Mouse (Mus musculus): Measurements from ENCODE around the gene Etnk1.
"Not testable (repeated sequence)": the region's sequence is repeated elsewhere in the genome, so short reads cannot be mapped to it uniquely, and the experiment has no call there.

Etnk1 gene

GRCm38 (mm10) chr6:143166452-143167357 lies at the start of gene Etnk1:
Etnk1 (plus strand) TSS chr6:143167221.
- DNase-seq (ENCODE audit: extremely low read depth, insufficient read length, low spot score) = peak; percentile 96

- no peak for DNase-seq (ENCODE audit: extremely low read depth, insufficient read length, low spot score)
These were observed 47.7 kb upstream of the Etnk1 start for GRCm38 (mm10) chr6:143119325-143119724.

GRCm38 (mm10) chr6:143125721-143126120 lies 41.3 kb upstream of the Etnk1 start:
- no peak for DNase-seq (ENCODE audit: extremely low read depth, insufficient read length, low spot score)

- no peak for DNase-seq (ENCODE audit: extremely low read depth, insufficient read length, low spot score)
These were observed 37.6 kb upstream of the Etnk1 start for GRCm38 (mm10) chr6:143129466-143129865.

GRCm38 (mm10) chr6:143129952-143130351 lies 37.1 kb upstream of the Etnk1 start:
- DNase-seq (ENCODE audit: extremely low read depth, insufficient read length, low spot score) = no peak

GRCm38 (mm10) chr6:143130411-143130810 lies 36.6 kb upstream of the Etnk1 start:
- DNase-seq (ENCODE audit: extremely low read depth, insufficient read length, low spot score) = no peak

GRCm38 (mm10) chr6:143131895-143132652 lies 34.9 kb upstream of the Etnk1 start:
- no peak for DNase-seq (ENCODE audit: extremely low read depth, insufficient read length, low spot score)

- no peak for DNase-seq (ENCODE audit: extremely low read depth, insufficient read length, low spot score)
These were observed 33.9 kb upstream of the Etnk1 start for GRCm38 (mm10) chr6:143133150-143133549.

DNA sequence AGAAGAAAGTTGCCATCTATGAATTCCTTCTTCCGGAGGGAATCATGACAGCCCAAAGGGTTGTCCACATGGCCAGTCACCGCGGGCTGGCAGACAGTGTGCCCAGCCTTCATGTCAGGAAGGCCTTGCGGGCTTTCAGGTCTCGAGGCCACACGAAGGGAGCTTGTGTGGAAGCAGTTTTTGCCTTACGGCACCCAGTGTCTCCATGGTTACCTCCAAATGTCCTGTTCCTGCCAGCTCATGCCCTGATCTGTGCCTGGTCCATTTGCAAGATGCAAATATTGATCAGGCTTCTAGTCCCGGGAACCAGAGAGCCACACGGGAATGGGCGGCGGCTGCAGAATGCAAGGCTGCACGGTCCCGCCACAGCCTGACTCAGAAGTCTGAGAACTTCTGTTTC lies 31.9 kb upstream of the Etnk1 start:
- DNase-seq (ENCODE audit: extremely low read depth, insufficient read length, low spot score) = no peak

DNA sequence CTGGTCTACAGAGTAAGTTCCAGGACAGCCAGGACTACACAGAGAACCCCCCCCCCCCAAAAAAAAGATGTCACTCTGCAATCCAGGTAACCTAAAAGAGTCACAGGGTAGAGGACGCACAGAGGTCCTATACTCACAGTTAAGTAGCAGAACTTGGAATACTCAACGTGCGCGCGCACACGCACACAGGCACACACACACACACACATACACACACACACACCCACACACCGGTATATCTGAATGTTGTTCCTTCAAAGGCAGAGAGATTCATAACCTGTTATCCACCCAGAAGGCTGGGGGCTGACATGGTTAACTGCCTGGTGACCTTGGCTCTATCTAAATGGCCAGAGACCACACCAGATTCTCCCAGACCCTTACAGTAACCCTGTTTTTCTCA lies 30.3 kb upstream of the Etnk1 start:
- no peak for DNase-seq (ENCODE audit: extremely low read depth, insufficient read length, low spot score)

GRCm38 (mm10) chr6:143137341-143137740 lies 29.7 kb upstream of the Etnk1 start:
- no peak for DNase-seq (ENCODE audit: extremely low read depth, insufficient read length, low spot score)

GRCm38 (mm10) chr6:143139417-143139816 lies 27.6 kb upstream of the Etnk1 start:
- DNase-seq (ENCODE audit: extremely low read depth, insufficient read length, low spot score) = no peak

GRCm38 (mm10) chr6:143140884-143141283 lies 26.1 kb upstream of the Etnk1 start:
- no peak for DNase-seq (ENCODE audit: extremely low read depth, insufficient read length, low spot score)

DNA sequence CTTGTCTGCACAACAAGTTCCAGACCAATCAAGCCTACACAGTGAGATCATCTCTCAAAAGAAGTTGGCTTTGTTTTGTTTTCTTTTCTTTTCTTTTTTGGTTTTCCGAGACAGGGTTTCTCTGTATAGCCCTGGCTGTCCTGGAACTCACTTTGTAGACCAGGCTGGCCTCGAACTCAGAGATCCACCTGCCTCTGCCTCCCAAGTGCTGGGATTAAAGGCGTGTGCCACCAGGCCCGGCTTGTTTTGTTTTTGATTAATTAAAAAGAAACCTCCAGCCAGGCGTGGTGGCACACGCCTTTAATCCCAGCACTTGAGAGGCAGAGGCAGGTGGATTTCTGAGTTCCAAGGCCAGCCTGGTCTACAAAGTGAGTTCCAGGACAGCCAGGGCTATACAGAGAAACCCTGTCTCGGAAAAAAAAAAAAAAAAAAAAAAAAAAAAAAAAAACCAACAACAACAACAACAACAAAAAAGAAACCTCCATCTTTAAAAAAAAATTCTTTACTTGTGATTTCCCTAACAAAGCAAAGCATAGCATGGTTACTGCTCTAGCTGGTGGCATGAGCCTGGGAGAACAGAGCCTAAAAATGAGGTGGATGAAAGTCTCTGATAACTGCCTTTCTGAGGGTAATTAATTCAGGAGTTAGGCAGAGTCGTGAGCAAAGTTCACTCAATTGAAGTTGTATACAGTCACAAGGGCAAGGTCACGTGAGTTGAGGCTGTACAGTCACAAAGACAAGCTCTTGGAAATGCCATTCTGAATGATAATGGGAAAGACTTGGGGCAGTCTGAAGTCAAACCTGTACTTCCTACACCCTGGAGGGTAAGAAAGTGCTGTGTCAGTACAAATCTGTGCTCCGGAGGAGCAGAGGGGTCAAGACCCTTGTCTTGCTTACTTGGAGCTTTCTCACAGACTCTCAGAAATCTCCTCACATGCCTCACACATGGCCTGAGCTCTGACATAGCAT lies 25.1 kb upstream of the Etnk1 start:
- DNase-seq (ENCODE audit: extremely low read depth, insufficient read length, low spot score) = not testable (repeated sequence)

- DNase-seq (ENCODE audit: extremely low read depth, insufficient read length, low spot score) = no peak
These were observed 24.2 kb upstream of the Etnk1 start for GRCm38 (mm10) chr6:143142861-143143260.

- DNase-seq (ENCODE audit: extremely low read depth, insufficient read length, low spot score) = no peak
These were observed 23.7 kb upstream of the Etnk1 start for GRCm38 (mm10) chr6:143143321-143143720.

GRCm38 (mm10) chr6:143143775-143144273 lies 23.2 kb upstream of the Etnk1 start:
- DNase-seq (ENCODE audit: extremely low read depth, insufficient read length, low spot score) = no peak

DNA sequence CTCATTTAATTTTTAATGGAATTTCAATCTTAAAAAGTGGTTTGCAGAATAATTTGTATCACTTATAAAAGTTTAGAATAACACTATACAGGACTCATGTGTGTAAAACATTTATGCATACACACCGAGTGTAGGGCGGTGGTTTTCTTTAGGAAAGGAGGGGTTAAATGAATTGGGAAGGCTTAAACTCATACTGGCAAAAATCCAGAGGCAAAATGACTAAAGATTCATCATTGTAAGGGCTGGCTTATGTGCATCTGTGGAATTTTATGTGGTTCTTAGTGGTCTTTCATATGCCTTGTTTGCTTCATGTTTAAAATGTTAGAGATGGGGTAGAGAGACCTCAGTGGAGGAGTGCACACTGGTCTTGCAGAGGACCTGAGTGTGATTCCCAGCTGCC lies 22.5 kb upstream of the Etnk1 start:
- peak; percentile 38 for DNase-seq (ENCODE audit: extremely low read depth, insufficient read length, low spot score)

- no peak for DNase-seq (ENCODE audit: extremely low read depth, insufficient read length, low spot score)
These were observed 22.0 kb upstream of the Etnk1 start for GRCm38 (mm10) chr6:143145051-143145450.

DNA sequence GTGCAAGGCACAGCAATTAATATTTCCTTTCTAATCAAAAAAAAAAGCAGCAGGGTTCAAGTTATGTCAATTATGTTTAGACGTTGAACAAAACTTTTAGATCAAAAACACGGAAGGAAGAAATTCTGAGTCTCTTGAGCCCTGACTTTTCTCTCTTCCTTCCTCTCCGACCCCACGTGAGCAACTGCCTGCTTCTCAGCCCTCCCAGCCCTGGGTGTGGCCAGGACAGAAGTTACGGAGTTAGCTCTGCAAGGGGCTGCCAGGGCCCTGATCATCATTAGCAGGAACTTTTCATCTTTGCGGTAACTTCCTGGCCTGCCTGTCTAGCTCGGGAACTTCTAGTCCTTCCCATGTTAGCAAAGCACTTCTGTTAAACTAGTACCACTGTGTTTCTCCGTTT lies 20.3 kb upstream of the Etnk1 start:
- no peak for DNase-seq (ENCODE audit: extremely low read depth, insufficient read length, low spot score)

Data from 3134 (cell line).